Comparison of ENCODE assay signal across 9 mouse cellular contexts in genomic region chr2:168555897-168556670, GRCm38 (mm10). TPM values are rescaled to one million over a fixed set of nuclear protein-coding genes. Genes with fewer than 3 reads are reported as not detected.
DNase-seq lines count a peak whose midpoint lies in the region; ATAC-seq and TF ChIP-seq lines count a peak whose summit lies in the region.
"Had no signal": no experiment of that assay in that cellular context is flagged by ENCODE, and none has a peak within 500 bp of the region (broad histone marks: within the 10 kb centered on the region; RNA-seq: fewer than 3 reads in every experiment).

No protein-coding gene starts in this region.

- H3K9ac ChIP-seq in heart, adult 2 months (ENCODE audit: low read depth, low read length): peak overlapping the region; percentile 51; the same call in 1 of the 2 replicates
- peak overlapping the region; percentile 47 for H3K9ac ChIP-seq in heart, embryonic 16.5 days (ENCODE audit: low read length)

- TF ChIP-seq POLR2A in heart, adult 2 months (IDR thresholded peaks at IDR 0.05; ENCODE audit: insufficient read depth, low read depth, low read length): no peak

- DNase-seq in heart, adult 2 months: peak; percentile 45 to 56
- DNase-seq in heart, postnatal 25 days (ENCODE audit: low spot score): no peak
- peak; percentile 56 for DNase-seq in CD4-positive, CD25-positive, alpha-beta regulatory T cell, adult 2 months (ENCODE audit: low read depth, low spot score)
- DNase-seq in urinary bladder, postnatal 4 days (ENCODE audit: low spot score in 2 of 2): no peak
- no peak for DNase-seq in urinary bladder, postnatal 25 days (ENCODE audit: low spot score)
- DNase-seq in left cerebral cortex, adult 18-20 months (ENCODE audit: low spot score in 2 of 2): no peak

- no peaks in the 10 kb centered on the region for H3K27me3 ChIP-seq in heart, adult 2 months (ENCODE audit: control insufficient read depth, insufficient read depth, low read length)
- no peaks in the 10 kb centered on the region for H3K27me3 ChIP-seq in heart, embryonic 16.5 days (ENCODE audit: control insufficient read depth, insufficient read depth, low read length)

- peak; percentile 19; the same call in 1 of the 2 replicates for TF ChIP-seq CTCF in heart, adult 2 months (IDR thresholded peaks at IDR 0.05)

- H3K4me1 ChIP-seq in heart, adult 2 months (ENCODE audit: control insufficient read depth, insufficient read depth, low read length): peaks cover 20% of the 10 kb centered on the region
- peaks cover 52% of the 10 kb centered on the region for H3K4me1 ChIP-seq in heart, embryonic 16.5 days (ENCODE audit: control insufficient read depth, insufficient read depth, low read length)

- H3K36me3 ChIP-seq in heart, adult 2 months (ENCODE audit: control insufficient read depth, insufficient read depth, low read length): no peaks in the 10 kb centered on the region
- H3K36me3 ChIP-seq in heart, embryonic 16.5 days (ENCODE audit: control insufficient read depth, insufficient read depth): no peaks in the 10 kb centered on the region
- H3K36me3 ChIP-seq in macrophage (ENCODE audit: inconsistent target): no peaks in the 10 kb centered on the region

- no peak for ATAC-seq in heart, embryonic 16.5 days (replicated peaks; ENCODE audit: extremely low read depth, insufficient read depth, low FRiP score)

- no peak for TF ChIP-seq EP300 in heart, adult 2 months (IDR thresholded peaks at IDR 0.05; ENCODE audit: insufficient read depth, low read depth, low read length)

- H3K4me2 ChIP-seq in heart, embryonic 16.5 days (ENCODE audit: low read depth, low read length): peak overlapping the region; percentile 33

- H3K9me3 ChIP-seq in heart, embryonic 16.5 days (replicated peaks; ENCODE audit: control insufficient read depth, low read length): no peaks in the 10 kb centered on the region

- peak overlapping the region; percentile 38 for H3K27ac ChIP-seq in heart, adult 2 months
- H3K27ac ChIP-seq in heart, embryonic 16.5 days (ENCODE audit: low read length): peak overlapping the region; percentile 39; the same call in 1 of the 2 replicates
- peak overlapping the region; percentile 93 for H3K27ac ChIP-seq in macrophage

- intact Hi-C loops in heart, adult 2 months (cut with DNase I): no loop called here
- intact Hi-C loops in heart, postnatal 25 days (cut with DNase I): loop anchor here (5.0 kb wide), 1 partner anchor 41 kb away; no protein-coding TSS in a partner anchor

- H3K4me3 ChIP-seq in heart, adult 2 months: no peak overlapping the region; the same call in 1 of the 2 replicates
- H3K4me3 ChIP-seq in heart, embryonic 16.5 days (ENCODE audit: low read length): no peak overlapping the region
- no peak overlapping the region for H3K4me3 ChIP-seq in macrophage (ENCODE audit: inconsistent target)

- 35% methylated on average over 23 of the region's 23 CpGs for WGBS in heart, adult 2 months
- WGBS in heart, embryonic 16.5 days: 46% methylated on average over 23 of the region's 23 CpGs
- 4% methylated on average over 20 of the region's 23 CpGs for WGBS in macrophage (ENCODE audit: missing documents)

- peaks cover 1% of the 10 kb centered on the region; the same call in 1 of the 2 replicates for H3K79me2 ChIP-seq in heart, adult 2 months (replicated peaks; ENCODE audit: control insufficient read depth, insufficient read depth, low read length)
- peaks cover 90% of the 10 kb centered on the region for H3K79me2 ChIP-seq in macrophage (ENCODE audit: inconsistent target)

RNA-seq across cellular contexts. Expression of gene Nfatc2, which starts 45.4 kb away (rescaled TPM):
- total RNA-seq in heart, adult 2 months (2021): 10 to 100 TPM; 11.2 to 18.3 TPM
- polyA plus RNA-seq in heart, adult 2 months (2012; rRNA removed): 10.2 and 12.8 TPM in 2 replicates
- 10 to 100 TPM; 16.7 to 20.8 TPM for total RNA-seq in heart, postnatal 25 days (2021)
- 10.0 and 10.9 TPM in 2 replicates for polyA plus RNA-seq in heart, embryonic 16.5 days (2015; fragmentation: Nextera tagmentation; extraction: Ambion mirVana)
- total RNA-seq in macrophage (2018; cell fraction: chromatin; rRNA removed): 100 to 1,000 TPM in 12 of 26 experiments, 10 to 100 TPM in 12, 1 to 10 TPM in 2; 7.9 to 169 (median 92.6) TPM
- 10 to 100 TPM; 17.9 to 68.6 (median 45.6) TPM for total RNA-seq in macrophage (2018; cell fraction: cytosol; rRNA removed)
- 100 to 1,000 TPM in 4 of 26 experiments, 10 to 100 TPM in 22; 16.9 to 130 (median 59.6) TPM for total RNA-seq in macrophage (2018; cell fraction: nucleus; rRNA removed)
- polyA plus RNA-seq in macrophage (2018): 26.6 to 37.0 TPM (median 27.3 TPM) in 3 replicates
- 10 to 100 TPM in 1 of 2 experiments, 1 to 10 TPM in 1; 9.3 to 11.7 TPM for total RNA-seq in left cerebral cortex, adult 18-20 months (2021)
- total RNA-seq: MEL had no signal

Comparison
In these comparisons a context has a peak if more than half of its experiments do, and no peak if none do; other contexts are left out.
1. DNase-seq: peak in heart, adult 2 months (2 of 2) and CD4-positive, CD25-positive, alpha-beta regulatory T cell, adult 2 months (single experiment); none in heart, postnatal 25 days (single experiment), urinary bladder, postnatal 4 days (0 of 2), urinary bladder, postnatal 25 days (single experiment) and left cerebral cortex, adult 18-20 months (0 of 2).
2. H3K27ac ChIP-seq: peak in every context shown above with its lines; median percentile 93 in macrophage; 39 in heart, embryonic 16.5 days; 38 in heart, adult 2 months.